Mouse (Mus musculus) limb, embryonic 10.5 days (tissue): ENCODE measurements around the gene Gm4779. TPM values are rescaled to one million over a fixed set of nuclear protein-coding genes. Genes with fewer than 3 reads are reported as not detected.

Source experiments
- DNase-seq: peaks from one replicate; pipeline ENCODE4 v3.0.0-alpha.2; 2017; ENCODE audit warnings: low spot score
- H3K27ac ChIP-seq: fragments of 300-500 bp; sonication (generic); 2 replicates; pipeline ENCODE4 v1.5.1; 2016; ENCODE audit warnings: mild to moderate bottlenecking
- H3K27me3 ChIP-seq: fragments of 300-500 bp; sonication (generic); 2 replicates; pipeline ENCODE4 v1.6.1; 2016; ENCODE audit warnings: low read depth, mild to moderate bottlenecking; ENCODE audit not compliant: poor library complexity, severe bottlenecking
- H3K36me3 ChIP-seq: fragments of 300-500 bp; sonication (generic); 2 replicates; pipeline ENCODE4 v1.6.1; 2016; ENCODE audit warnings: mild to moderate bottlenecking, moderate library complexity
- H3K4me1 ChIP-seq: fragments of 300-500 bp; sonication (generic); 2 replicates; pipeline ENCODE4 v1.6.1; 2016
- H3K4me3 ChIP-seq: fragments of 300-500 bp; sonication (generic); 2 replicates; pipeline ENCODE4 v1.5.1; 2016; ENCODE audit warnings: mild to moderate bottlenecking, moderate library complexity
- H3K9me3 ChIP-seq: fragments of 300-500 bp; sonication (generic); replicated peaks from 2 replicates; pipeline ENCODE4 v1.6.1; 2016; ENCODE audit warnings: mild to moderate bottlenecking
- WGBS: fragments of 180-500 bp; shearing (Covaris S2); methylation state at CpG from one replicate; pipeline ENCODE4 v1.1.7; 2016; 5-methylcytosine and 5-hydroxymethylcytosine counted together
- polyA plus RNA-seq: library from polyadenylated mRNA; unstranded; fragments of >200 nt; fragmentation: Nextera tagmentation; extraction: Ambion mirVana; gene quantifications from 2 replicates; pipeline ENCODE4 v1.2.1, GENCODE M21; 2016

The Gm4779 gene
- polyA plus RNA-seq, 1 experiment from 2014 or later: 0.18 TPM

DNA sequence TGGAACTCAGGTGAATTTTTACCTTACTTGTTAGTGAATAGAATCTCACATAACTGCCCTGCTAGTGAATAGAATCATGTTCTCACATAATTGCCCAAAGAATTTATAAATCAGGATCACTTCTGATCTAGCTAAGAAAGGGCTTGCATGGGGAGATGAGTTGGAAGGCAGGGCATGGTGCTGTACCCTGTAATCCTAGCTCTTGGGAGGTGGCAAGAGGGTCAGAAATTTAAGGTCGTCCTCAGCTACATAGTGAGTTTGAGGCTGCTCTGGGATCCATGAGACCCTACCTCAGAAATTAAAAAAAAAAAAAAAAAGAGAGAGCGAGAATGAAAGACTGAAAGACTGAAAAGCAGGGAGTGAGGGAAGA lies 53.2 kb downstream of the Gm4779 start:
- peaks cover 93% of the 10 kb centered on the region for H3K27me3 ChIP-seq
- H3K9me3 ChIP-seq: no peaks in the 10 kb centered on the region
- H3K27ac ChIP-seq: no peak overlapping the region
- H3K4me3 ChIP-seq: no peak overlapping the region
- H3K36me3 ChIP-seq: no peaks in the 10 kb centered on the region
- H3K4me1 ChIP-seq: peaks cover 5% of the 10 kb centered on the region; the same call in 1 of the 2 replicates
- WGBS: 89% methylated on average over 2 of the region's 2 CpGs
- DNase-seq: no peak

DNA sequence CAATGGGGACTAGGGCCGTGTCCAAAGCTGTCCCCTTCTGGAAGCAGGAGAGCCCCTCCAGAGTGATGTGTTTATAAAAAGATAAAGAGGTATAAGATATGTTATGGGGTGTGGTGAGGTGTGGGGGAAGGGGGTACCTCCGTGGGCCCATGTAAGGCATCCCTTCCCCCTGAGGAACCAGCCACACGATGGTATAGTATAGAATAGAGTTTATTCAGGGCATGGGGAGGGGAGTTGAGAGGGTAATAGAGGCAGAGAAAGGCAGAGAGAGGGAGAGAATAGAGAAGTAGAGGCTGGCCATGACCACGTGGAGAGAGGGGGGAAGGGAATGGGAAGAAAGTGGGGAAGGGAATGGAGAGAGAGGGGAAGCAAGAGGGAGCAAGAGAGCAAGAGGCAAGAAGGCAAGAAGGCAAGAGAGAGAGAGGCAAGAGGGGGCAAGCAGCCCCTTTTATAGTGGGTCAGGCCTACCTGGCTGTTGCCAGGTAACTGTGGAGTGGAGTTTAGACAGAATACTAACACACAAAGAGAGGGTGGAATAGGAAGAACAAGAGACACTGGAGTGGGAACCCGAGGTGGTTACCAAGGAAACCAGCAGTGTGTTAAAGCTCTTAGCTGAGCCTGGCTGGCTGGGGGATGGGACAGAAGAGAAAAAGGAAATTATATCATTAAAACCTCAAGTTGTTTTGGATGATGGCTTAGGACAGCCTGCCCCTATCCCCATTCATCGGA lies 53.7 kb downstream of the Gm4779 start:
- DNase-seq: no peak
- Histone ChIP-seq H3K27ac (no peak overlapping the region), H3K9me3 (no peaks in the 10 kb centered on the region), H3K4me1 (peaks cover 5% of the 10 kb centered on the region; the same call in 1 of the 2 replicates), H3K27me3 (peaks cover 94% of the 10 kb centered on the region), H3K4me3 (no peak overlapping the region), H3K36me3 (no peaks in the 10 kb centered on the region)
- WGBS: 60% methylated on average over 6 of the region's 6 CpGs

Other genes with a start within 250 kb of the Gm4779 start
- 114 and 144 TPM in 2 replicates for gene Ogt, start 154.4 kb downstream of the Gm4779 start, polyA plus RNA-seq
- gene Cxcr3, start 60.2 kb downstream of the Gm4779 start, polyA plus RNA-seq: 0.09 and 0.13 TPM in 2 replicates
- gene 8030474K03Rik, start 233 bp upstream of the Gm4779 start, polyA plus RNA-seq: 0.08 and 0.29 TPM in 2 replicates
- gene Nhsl2, start 55.0 kb upstream of the Gm4779 start, polyA plus RNA-seq: 19.7 and 21.4 TPM in 2 replicates